Mouse (Mus musculus): ENCODE results near the gene Gltp. TPM values are rescaled to one million over a fixed set of nuclear protein-coding genes. Genes with fewer than 3 reads are reported as not detected.

Gene Gltp
- total and polyA plus RNA-seq, 2 experiments from 2014 or later: 19.8 to 32.1 TPM

- no peaks in the 10 kb centered on the region for H3K36me3 ChIP-seq (ENCODE audit: insufficient read depth)
- peaks cover 19% of the 10 kb centered on the region for H3K27me3 ChIP-seq (ENCODE audit: insufficient read depth, low read length)
- no peak for ATAC-seq
- no peak overlapping the region for H3K9ac ChIP-seq
- no peak for DNase-seq
- H3K27ac ChIP-seq (ENCODE audit: low read depth, low read length): no peak overlapping the region
- H3K4me1 ChIP-seq (ENCODE audit: insufficient read depth): peaks cover 3% of the 10 kb centered on the region; the same call in 1 of the 2 replicates
- H3K4me3 ChIP-seq (ENCODE audit: low read depth, low read length): no peak overlapping the region
- no peak for TF ChIP-seq CTCF (IDR thresholded peaks at IDR 0.05; ENCODE audit: low read depth)
- 80% methylated on average over 6 of the region's 6 CpGs for WGBS
- no peak overlapping the region for H3K4me2 ChIP-seq (ENCODE audit: low read depth)
- no peaks in the 10 kb centered on the region for H3K9me3 ChIP-seq (ENCODE audit: low read length)
Observed at GRCm38 (mm10) chr5:114661029-114661428, 29.8 kb downstream of the Gltp start.

- 2% methylated on average over 45 of the region's 47 CpGs for WGBS
Observed at GRCm38 (mm10) chr5:114658255-114658654, 32.5 kb downstream of the Gltp start, which contains the start of gene Trpv4. Trpv4 (minus strand) TSS chr5:114658421.

GRCm38 (mm10) chr5:114657426-114657825 is 33.4 kb downstream of the Gltp start:
- H3K4me1 ChIP-seq (ENCODE audit: insufficient read depth): peaks cover 3% of the 10 kb centered on the region; the same call in 1 of the 2 replicates
- TF ChIP-seq CTCF (IDR thresholded peaks at IDR 0.05; ENCODE audit: low read depth): no peak
- 22% methylated on average over 10 of the region's 10 CpGs for WGBS
- peaks cover 22% of the 10 kb centered on the region for H3K27me3 ChIP-seq (ENCODE audit: insufficient read depth, low read length)
- H3K36me3 ChIP-seq (ENCODE audit: insufficient read depth): no peaks in the 10 kb centered on the region
- H3K9ac ChIP-seq: no peak overlapping the region
- H3K27ac ChIP-seq (ENCODE audit: low read depth, low read length): no peak overlapping the region
- H3K9me3 ChIP-seq (ENCODE audit: low read length): no peaks in the 10 kb centered on the region
- no peak overlapping the region for H3K4me3 ChIP-seq (ENCODE audit: low read depth, low read length)
- peak overlapping the region; percentile 67; the same call in 1 of the 2 replicates for H3K4me2 ChIP-seq (ENCODE audit: low read depth)
- ATAC-seq: no peak
- no peak for DNase-seq

More at GRCm38 (mm10) chr5:114658255-114658654, 32.5 kb downstream of the Gltp start, which contains the start of gene Trpv4:
- peak within 1 kb of the TSS; percentile 67 for H3K4me2 ChIP-seq (ENCODE audit: low read depth)
- peaks cover 22% of the 10 kb centered on the region for H3K27me3 ChIP-seq (ENCODE audit: insufficient read depth, low read length)
- H3K9me3 ChIP-seq (ENCODE audit: low read length): no peaks in the 10 kb centered on the region
- peak within 1 kb of the TSS; percentile 28; the same call in 1 of the 2 replicates for H3K9ac ChIP-seq
- peak within 1 kb of the TSS; percentile 33 for H3K4me3 ChIP-seq (ENCODE audit: low read depth, low read length)
- no peak within 1 kb of the TSS for H3K27ac ChIP-seq (ENCODE audit: low read depth, low read length)
- no peak for TF ChIP-seq CTCF (IDR thresholded peaks at IDR 0.05; ENCODE audit: low read depth)
- ATAC-seq (peak; percentile 23), DNase-seq (no peak)
- H3K36me3 ChIP-seq (ENCODE audit: insufficient read depth): no peaks in the 10 kb centered on the region
- peaks cover 3% of the 10 kb centered on the region; the same call in 1 of the 2 replicates for H3K4me1 ChIP-seq (ENCODE audit: insufficient read depth)

GRCm38 (mm10) chr5:114656305-114656704 is 34.5 kb downstream of the Gltp start:
- 75% methylated on average over 7 of the region's 7 CpGs for WGBS
- TF ChIP-seq CTCF (IDR thresholded peaks at IDR 0.05; ENCODE audit: low read depth): no peak
- no peaks in the 10 kb centered on the region for H3K9me3 ChIP-seq (ENCODE audit: low read length)
- no peak overlapping the region for H3K4me3 ChIP-seq (ENCODE audit: low read depth, low read length)
- no peak for ATAC-seq
- peaks cover 22% of the 10 kb centered on the region for H3K27me3 ChIP-seq (ENCODE audit: insufficient read depth, low read length)
- no peak overlapping the region for H3K27ac ChIP-seq (ENCODE audit: low read depth, low read length)
- DNase-seq: no peak
- H3K9ac ChIP-seq: no peak overlapping the region
- peaks cover 3% of the 10 kb centered on the region; the same call in 1 of the 2 replicates for H3K4me1 ChIP-seq (ENCODE audit: insufficient read depth)
- H3K4me2 ChIP-seq (ENCODE audit: low read depth): no peak overlapping the region
- H3K36me3 ChIP-seq (ENCODE audit: insufficient read depth): no peaks in the 10 kb centered on the region

- no peak for TF ChIP-seq CTCF (IDR thresholded peaks at IDR 0.05; ENCODE audit: low read depth)
- DNase-seq: no peak
- ATAC-seq: no peak
- no peaks in the 10 kb centered on the region for H3K36me3 ChIP-seq (ENCODE audit: insufficient read depth)
- peaks cover 3% of the 10 kb centered on the region; the same call in 1 of the 2 replicates for H3K4me1 ChIP-seq (ENCODE audit: insufficient read depth)
- H3K27ac ChIP-seq (ENCODE audit: low read depth, low read length): no peak overlapping the region
- H3K4me2 ChIP-seq (ENCODE audit: low read depth): no peak overlapping the region
- H3K4me3 ChIP-seq (ENCODE audit: low read depth, low read length): no peak overlapping the region
- no peak overlapping the region for H3K9ac ChIP-seq
- H3K27me3 ChIP-seq (ENCODE audit: insufficient read depth, low read length): peaks cover 22% of the 10 kb centered on the region
- 91% methylated on average over 5 of the region's 5 CpGs for WGBS
- no peaks in the 10 kb centered on the region for H3K9me3 ChIP-seq (ENCODE audit: low read length)
Observed at GRCm38 (mm10) chr5:114655721-114656120, 35.1 kb downstream of the Gltp start.

GRCm38 (mm10) chr5:114653656-114654437 is 36.9 kb downstream of the Gltp start:
- WGBS: 78% methylated on average over 12 of the region's 15 CpGs
- no peak for ATAC-seq
- Histone ChIP-seq H3K36me3 (ENCODE audit: insufficient read depth) (no peaks in the 10 kb centered on the region), H3K27ac (ENCODE audit: low read depth, low read length) (no peak overlapping the region), H3K27me3 (ENCODE audit: insufficient read depth, low read length) (peaks cover 22% of the 10 kb centered on the region), H3K4me2 (ENCODE audit: low read depth) (no peak overlapping the region), H3K4me3 (ENCODE audit: low read depth, low read length) (no peak overlapping the region), H3K4me1 (ENCODE audit: insufficient read depth) (peaks cover 3% of the 10 kb centered on the region; the same call in 1 of the 2 replicates), H3K9me3 (ENCODE audit: low read length) (no peaks in the 10 kb centered on the region), H3K9ac (no peak overlapping the region)
- no peak for TF ChIP-seq CTCF (IDR thresholded peaks at IDR 0.05; ENCODE audit: low read depth)
- DNase-seq: no peak

- Histone ChIP-seq H3K9me3 (ENCODE audit: low read length) (no peaks in the 10 kb centered on the region), H3K4me3 (ENCODE audit: low read depth, low read length) (no peak overlapping the region), H3K4me1 (ENCODE audit: insufficient read depth) (0 out of 2 replicates have a peak, but pooled peaks cover 7% of the 10 kb centered on the region), H3K27me3 (ENCODE audit: insufficient read depth, low read length) (peaks cover 7% of the 10 kb centered on the region), H3K27ac (ENCODE audit: low read depth, low read length) (no peak overlapping the region), H3K4me2 (ENCODE audit: low read depth) (no peak overlapping the region), H3K9ac (no peak overlapping the region), H3K36me3 (ENCODE audit: insufficient read depth) (no peaks in the 10 kb centered on the region)
- 24% methylated on average over 3 of the region's 3 CpGs for WGBS
- ATAC-seq (no peak), DNase-seq (no peak)
- TF ChIP-seq CTCF (IDR thresholded peaks at IDR 0.05; ENCODE audit: low read depth): no peak
Observed at GRCm38 (mm10) chr5:114651449-114651848, 39.3 kb downstream of the Gltp start.
